Mouse (Mus musculus) A20 (cell line): ENCODE data around the gene Creg1.
A peak's percentile ranks its signal among the peaks of the same experiment; 100 is the strongest.

ENCODE experiments used
- DNase-seq: peaks from one replicate; pipeline ENCODE4 v3.0.0-alpha.2; 2011; ENCODE audit warnings: low read depth, low spot score

The Creg1 gene

DNA sequence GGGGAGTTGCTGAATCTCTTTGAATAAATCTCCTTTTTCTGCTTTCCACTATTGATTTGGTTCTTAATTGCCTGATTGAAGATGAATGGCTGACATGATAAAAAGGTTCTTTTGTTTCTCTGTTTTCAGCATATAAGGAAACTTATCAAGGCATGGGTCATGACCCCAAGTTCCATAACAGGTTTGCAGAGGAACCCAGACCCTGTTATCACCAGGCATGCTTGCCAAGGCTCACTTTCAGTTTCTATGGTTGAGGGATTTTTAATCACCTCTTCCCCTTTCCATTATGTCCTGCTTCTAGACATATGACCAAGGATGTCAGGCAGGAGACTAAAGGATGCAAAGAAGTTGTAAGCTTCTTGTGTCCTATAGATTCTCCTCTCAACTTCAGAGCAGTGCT, 12.4 kb upstream of the Creg1 start:
- peak; percentile 27 for DNase-seq

DNA sequence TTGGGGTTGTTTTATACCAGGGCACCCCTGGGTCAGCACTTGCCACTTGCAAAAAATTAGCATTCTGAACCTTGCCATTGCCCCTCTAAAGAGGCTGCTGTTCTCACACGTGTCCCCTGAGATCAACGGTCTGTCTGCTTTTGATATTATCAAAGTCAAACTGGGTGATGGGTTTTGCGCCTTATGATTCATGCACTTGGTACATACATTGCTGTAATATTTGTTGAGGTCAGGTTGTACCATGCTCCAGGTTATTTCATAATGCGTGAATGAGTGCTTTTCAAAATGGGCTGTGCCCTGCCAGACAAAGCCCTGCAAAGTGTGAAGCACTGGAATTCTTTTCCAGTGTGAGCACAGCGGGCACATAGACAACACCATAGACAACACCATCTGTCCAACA, 11.7 kb upstream of the Creg1 start:
- no peak for DNase-seq

DNA sequence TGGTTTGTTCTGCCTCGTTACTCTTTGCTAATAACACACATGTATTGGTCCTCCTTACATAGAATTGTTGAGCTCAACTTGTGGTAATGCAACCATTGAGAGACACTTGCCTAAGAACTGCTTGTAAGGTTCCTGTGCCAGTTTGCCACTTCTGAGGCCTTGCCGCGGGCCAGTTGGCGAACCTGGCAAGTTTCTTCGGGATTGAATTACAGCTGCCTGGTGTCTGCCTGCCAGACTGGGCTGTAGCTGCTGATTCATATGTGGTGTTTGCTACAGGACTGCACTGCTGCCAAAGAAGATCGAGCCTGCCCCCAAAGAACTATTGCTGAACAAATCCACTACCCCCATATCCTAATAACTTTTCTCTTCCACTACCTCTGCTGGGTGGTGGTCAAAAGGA, 9.3 kb upstream of the Creg1 start:
- DNase-seq = no peak

DNA sequence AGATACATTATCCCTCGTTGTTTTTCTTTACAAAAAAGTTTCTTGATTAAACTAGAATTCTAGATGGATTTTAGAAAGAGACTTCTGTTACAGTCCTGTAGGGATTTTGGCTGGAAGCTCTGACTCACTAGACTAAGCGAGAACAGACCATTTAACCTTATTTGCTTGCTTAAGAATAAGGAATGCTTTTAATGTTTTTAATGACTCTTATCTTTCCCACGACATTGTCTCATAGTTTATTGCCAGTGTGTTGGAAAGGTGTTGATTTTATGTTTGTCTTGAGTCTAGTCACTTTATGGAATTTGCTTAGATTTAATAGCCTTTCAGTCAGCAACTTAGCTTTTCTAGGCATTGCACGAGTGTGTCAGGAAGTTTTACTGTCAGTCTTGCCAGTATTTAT, 8.4 kb upstream of the Creg1 start:
- no peak for DNase-seq

DNA sequence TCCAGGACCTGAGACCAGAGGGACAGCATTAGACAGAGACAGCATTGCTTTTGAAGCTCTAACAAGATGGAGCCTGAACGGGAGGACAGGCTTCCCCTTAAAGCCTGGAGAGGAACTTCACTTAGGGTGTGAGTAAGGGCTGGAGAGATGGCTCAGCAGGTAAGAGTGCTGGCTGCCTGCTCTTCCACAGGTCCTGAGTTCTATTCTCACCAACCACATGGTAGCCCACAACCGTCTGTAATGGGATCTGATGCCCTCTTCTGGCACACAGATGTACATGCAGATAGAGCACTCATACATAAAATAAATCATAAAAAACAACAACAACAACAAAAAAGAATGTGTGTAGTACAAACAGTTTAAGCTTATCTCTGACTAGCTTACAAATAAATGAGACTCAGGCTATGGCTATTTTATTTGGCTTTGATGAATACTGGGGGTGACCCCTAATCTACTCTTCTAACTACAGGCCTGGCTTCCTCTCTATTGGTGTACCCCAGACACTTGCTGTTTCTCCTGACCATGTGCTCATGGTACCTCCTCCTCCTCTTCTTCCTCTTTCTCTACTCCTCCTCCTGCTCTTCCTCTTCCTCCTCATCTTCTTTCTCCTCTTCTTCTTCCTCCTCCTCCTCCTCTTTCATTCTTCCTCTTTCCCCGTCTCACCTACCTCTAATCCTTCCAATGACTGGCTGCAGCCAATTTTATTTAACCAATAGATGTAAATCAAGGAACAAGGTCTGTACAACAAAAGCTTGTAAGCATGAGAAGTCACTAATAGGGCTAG, 1.8 kb upstream of the Creg1 start:
- peak; percentile 55 for DNase-seq

DNA sequence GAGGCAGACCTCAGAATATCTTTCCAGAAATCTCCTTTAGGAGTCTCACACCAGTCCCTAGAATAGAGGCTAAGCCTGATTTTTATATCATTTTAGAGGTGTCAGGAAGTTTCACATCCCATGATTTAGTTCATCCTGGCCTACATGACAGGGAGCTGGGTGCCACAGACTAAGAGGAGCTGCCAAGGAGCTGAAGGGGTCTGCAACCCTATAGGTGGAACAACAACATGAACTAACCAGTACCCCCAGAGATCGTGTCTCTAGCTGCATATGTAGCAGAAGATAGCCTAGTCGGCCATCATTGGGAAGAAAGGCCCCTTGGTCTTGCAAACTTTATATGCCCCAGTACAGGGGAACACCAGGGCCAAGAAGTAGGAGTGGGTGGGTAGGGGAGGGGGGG, 1.0 kb upstream of the Creg1 start:
- peak; percentile 40 for DNase-seq

DNA sequence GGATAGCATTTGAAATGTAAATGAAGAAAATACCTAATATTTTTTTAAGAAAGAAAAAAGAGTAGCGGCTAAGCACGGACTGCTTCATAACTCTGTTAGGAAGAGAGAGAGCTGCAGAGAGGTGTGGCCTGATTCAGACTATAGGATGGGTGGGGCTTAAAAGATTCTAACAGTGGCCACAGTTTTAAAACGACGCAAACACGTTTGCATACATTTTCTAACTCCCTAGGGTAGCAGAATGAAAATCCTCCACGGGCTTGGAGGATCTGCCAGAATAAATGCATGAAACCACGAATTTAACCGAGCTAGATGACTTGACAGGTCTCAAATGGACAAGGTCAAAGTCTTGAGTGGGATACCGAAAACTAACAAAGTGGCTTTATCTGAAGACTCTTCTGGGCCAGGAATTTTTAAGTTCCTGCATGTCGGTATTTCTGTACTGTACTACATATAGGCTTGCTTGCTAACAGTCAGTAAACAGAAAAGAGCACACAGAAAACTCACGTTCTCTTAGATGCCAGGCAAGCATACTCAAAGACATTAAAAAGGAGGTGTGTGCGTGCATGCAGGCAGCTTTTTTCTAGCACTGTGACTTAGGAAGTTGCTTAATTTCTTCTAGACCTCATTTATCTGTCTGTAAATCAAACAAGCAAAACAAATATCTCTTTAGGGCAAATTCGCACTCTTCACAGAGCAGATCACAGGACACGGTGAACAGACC, 472 bp upstream of the Creg1 start:
- peak; percentile 77 for DNase-seq

DNA sequence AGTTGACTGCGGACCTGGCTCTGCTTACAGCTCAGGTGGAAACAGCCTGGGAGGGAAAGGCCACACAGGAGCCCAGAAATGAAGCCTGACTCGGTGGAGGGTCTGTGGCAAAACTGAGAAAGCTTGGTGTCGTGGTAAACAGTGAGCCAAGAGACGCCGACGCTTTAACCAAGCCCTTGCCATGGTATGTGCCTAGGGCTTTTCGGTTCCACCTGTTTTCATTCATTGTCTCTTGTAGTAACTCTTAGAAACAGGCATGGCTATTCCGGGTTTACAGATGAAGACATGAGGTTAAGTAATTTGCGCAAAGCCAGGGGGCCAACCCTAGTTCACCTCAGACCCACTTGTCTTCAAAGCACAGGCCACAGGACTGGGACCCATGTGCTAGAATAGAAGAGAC, 1.0 kb downstream of the Creg1 start:
- DNase-seq = peak; percentile 70

DNA sequence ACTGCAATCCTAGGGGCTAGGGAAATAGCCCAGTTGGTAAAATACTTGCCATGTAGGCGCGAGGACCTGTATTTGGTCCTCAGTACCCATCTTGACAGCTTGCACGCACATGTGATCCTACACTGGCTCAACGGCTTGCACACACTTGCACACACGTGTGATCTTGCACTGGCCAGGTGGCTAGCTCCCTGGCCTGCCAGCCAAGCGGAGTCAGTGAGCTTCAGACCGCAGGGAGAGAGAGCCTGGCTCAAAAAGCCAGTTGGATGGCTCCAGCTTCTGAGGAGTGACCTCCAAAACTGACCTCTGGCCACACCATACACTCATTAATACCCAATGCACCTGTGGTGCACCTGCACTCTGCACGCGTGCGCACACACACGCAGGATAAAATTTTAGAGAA, 1.5 kb downstream of the Creg1 start:
- DNase-seq = peak; percentile 72

DNA sequence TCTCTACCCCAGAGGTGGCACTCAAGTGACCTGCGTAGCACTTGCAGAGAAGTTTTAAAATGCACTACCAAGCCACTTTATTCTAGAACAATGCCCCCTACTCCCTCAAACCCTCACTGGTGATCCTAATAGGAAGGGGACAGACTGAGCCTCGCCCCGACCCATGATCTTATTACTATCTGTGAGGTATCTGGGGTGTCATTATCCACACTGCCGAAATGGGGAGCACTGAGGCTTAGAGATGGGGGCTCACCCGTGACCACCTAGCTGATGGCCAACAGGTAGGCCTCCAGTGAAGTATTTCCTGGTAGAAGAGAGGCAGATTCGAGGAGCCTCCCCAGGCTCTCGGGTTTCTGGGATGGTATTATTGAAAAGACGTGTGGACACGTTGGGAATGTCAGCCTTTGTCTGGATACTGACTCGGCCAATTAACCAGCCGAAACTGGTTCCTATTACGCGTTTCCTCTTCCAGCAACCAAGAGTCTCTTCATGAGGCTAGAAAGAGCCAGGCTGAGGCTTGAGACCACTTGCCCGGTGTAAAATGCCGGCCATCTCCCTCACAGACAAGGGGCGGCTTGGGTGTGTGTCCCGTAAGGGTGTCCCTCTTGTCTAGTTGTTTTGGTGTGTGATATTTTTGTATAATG, 2.2 kb downstream of the Creg1 start:
- DNase-seq = peak; percentile 80

DNA sequence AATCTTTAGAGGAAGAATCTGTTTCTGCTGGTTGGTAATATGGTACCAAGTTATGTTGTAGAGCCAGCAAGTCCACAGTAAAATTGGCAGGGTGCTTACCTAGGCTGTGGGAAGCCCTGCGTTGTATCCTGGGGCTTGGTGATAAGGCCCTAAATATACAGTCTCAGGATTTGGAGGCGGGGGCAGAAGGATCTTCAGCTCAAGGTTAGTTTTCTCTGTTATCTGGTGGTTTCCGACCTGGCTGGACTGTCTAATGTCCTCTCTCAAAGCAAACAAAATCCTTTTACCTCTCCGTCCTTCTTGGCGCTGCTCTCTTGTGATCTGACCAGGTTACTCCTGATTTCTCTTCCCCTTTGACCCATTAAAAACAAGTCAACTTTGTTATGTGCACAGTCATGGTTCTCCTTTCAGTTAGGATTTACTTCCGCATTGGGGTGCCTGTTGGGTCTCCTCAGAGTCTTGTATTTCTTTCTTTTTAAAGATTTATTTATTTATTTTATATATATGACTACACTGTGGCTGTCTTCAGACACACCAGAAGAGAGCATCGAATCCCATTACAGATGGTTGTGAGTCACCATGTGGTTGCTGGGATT, 2.8 kb downstream of the Creg1 start:
- DNase-seq = peak; percentile 76

DNA sequence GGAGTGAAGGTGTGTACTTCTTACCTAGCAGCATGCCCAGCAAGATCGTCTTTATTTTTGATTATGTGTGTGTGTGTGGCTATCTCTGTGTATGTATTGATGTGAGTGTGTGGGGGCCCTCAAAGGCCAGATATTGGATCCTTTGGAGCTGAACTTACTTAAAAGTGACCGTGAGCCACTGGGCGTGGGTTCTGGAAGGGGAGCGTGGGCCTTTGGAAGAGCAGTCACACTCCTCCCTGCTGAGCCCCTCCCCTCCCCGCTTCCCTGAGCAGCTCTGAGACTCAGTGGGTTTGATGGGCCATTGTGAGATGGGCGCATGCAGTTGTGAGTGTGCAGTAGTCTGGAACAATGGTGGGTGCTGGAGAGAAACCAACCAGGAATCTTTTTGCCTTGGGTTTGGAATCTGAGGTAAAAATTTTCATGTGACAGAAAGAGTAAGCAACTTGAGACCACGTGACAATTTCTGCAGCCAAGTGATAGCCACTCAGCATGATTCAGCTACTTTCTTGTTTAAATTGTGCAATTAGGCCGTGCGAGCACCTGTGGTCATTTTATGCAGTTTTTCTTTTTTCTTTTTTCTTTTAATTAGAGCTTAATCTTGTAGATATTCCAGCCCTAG, 5.5 kb downstream of the Creg1 start:
- DNase-seq = no peak

DNA sequence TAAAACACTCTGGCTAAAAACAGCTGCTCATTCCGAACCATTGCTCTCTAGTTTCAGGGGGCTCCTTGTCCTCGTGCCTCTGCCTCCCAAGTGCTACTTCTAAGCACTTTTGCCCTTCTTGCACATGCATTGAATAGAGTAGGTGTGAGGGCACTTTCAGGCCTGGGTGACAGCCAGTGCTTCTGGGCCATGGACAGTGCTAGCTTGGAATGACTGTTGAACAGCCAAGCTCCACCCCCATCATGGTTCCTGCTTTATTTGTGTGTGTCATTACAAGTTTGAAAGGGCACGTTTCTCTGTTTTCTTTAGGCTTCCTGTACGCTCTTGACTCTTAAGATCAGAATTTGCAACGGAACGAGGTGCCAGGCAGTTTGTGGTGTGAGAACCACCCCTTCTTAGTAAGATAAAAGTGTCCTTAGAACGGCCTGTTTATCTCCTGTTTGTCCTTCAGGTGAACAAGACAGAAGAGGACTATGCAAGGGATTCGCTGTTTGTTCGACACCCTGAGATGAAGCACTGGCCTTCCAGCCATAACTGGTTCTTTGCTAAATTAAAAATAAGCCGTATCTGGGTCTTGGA, 6.7 kb downstream of the Creg1 start:
- DNase-seq = no peak

DNA sequence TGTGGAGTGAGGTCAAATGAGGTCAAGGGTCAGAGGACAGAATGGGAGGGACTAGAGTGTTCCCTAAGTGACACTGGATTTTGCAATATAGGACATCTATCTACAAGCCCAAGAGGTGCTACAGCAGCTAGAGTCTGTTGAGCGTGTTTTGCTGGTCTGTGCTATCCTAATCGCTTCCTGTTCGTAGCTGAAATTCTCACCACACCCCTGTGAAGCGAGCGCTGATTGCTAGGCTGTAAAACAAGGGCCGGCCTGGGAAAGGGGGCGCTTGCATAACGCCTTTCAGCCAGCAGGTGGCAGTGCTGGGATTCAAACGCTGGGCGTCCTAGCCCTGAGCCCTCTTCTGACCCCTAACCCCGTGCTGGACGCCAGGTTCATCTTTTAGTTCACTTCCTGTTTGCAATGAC, 7.9 kb downstream of the Creg1 start:
- DNase-seq = peak; percentile 86

DNA sequence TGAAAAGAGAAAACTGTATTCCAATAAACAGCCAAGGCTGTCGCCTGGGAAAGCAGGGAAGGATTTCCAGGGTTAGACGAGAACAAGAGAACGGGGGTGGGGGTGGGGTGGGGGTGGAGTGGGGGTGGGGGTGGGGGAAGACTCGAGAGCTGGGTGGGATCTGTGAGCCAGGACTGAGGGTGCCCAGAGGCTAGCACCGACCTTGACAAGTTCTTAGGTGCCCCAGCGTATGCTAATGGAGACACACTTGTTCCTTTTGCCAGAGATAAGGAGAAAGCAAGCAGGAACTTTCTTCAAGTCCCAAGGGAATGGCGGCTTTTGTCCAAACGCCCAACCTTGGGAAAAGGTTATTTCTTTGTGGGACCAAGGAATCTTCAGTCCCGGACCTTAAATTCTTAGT, 8.5 kb downstream of the Creg1 start:
- DNase-seq = no peak

DNA sequence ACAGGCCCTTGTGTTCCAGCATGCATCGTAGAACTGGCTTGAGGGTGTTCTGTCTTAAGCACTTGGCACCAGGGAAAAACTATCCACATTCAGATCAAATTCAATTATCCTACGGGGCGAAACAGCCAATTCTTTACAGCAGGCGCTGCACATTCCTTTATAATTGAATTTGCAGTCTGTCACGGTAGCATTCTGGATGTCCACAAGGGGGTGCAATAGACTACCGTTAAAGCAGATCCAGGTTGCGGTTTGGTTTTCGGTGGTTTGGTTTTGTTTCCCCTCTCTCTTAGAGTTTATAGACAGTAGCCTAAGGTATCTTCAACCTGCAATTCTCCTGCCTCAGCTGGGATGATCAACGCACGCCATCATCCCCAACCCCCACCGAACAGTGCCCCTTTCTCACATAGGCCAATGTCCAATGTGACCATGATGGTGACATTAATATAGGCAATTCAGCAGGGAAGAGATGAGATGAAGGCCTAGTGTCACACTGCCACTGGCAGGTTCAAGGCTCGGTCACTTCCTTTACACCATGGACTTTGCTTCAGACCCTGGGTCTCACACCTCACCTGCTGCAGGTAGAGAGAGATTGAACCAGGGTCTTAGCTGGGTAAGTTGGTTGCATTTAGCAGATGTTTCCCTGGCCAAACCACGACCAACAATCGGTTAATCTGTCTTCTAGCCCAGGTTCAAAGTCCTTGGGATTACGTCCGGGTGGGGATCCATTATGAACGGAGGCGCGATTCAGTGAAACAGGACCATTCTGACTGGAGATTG, 12.2 kb downstream of the Creg1 start:
- peak; percentile 75 for DNase-seq

DNA sequence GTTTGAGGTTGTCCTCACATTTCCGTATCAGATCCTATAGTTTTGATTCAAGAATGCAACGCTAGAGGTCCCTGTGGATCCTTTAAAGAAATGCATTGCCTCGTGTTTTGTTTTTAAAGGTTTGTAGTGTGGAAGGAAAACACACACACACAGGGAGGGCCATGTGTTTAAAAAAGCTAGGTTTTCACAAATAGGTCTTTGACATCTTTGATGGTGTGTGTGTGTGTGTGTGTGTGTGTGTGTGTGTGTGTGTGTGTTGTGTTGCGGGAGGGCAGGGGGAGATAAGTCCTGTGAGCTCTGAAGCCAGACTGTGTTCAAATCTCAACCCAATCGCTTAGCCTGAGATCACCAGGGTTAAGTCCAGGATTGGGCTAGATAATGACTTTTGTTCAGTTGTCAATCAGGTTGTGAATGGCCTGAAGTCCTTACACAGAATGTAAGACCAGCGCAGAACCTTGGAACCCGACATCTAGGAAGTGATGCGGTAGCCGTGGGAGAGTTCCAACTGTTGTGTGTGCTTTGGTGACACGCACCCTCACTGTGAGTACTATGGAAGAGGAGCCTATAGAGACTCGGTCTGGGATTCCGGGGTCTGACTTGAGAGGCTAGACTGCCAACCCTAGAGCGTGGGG, 16.5 kb downstream of the Creg1 start:
- peak; percentile 77 for DNase-seq

DNA sequence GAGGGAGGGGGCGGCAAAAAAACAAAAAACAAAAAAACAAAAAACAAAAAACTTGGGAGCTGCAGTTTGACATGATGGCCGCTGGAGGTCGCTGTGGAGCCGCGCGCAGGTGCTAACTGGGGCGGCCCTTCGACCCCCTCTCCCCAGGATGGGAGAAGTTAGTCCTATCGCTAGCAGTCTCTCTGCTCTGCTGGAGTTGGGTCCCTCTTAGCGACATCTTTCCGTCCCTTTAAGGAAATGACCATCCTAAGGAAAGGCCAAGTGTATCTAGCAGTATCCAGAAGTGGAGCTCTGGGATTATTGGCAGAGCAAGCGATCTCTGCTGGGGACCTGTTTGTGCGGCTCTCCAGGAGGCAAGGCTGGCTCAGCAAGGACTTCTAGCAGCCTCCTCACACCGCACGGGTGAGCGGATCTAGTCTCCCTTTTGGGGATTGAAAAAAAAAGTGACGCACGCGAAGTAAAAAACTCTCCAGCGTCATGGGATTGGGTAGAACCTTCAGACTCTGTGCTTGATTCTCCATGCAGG, 17.1 kb downstream of the Creg1 start:
- DNase-seq = peak; percentile 69

DNA sequence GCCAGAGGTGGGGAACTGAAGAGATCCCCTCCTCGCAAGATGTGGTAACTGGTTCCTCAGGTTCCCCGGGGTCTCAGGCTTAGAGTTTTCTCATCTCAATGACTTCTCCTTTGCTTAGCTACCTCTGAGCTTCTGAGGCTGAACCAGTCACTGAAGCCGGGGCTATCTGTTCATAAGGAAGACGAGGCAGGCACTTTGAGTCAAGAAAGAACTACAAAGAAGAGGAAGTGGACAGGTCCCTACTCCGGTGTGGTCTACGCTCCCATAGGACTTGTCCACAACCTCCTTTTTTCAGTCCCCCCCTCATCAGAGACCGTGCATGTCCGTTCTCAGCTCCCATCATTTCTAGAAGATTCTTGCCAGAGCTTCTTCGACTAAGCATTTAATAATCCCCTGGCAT, 17.9 kb downstream of the Creg1 start:
- no peak for DNase-seq

DNA sequence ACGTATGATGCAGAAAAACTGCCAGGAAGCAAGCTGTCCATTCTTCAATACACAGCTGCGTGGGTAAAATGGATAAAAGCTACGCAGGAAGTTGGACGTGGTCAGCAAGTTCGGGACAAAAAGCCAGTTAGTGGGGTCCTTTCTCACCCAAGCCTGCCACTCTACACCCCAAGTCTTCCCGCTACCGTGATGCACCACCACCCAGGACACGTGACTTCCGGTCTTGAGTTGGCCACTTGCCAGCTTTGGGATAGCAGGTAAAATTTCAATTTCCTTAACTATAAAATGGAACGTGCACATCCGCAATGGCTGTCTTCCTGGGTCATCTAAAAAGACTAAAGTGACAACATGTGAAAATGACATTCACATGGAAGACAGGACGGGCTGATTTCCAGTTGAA, 18.4 kb downstream of the Creg1 start:
- DNase-seq = no peak
